Mouse (Mus musculus): Measurements from ENCODE around the gene Sycp2.
A peak's percentile ranks its signal among the peaks of the same experiment; 100 is the strongest.
"Not testable (repeated sequence)": the region's sequence is repeated elsewhere in the genome, so short reads cannot be mapped to it uniquely, and the experiment has no call there.

Gene Sycp2

DNA sequence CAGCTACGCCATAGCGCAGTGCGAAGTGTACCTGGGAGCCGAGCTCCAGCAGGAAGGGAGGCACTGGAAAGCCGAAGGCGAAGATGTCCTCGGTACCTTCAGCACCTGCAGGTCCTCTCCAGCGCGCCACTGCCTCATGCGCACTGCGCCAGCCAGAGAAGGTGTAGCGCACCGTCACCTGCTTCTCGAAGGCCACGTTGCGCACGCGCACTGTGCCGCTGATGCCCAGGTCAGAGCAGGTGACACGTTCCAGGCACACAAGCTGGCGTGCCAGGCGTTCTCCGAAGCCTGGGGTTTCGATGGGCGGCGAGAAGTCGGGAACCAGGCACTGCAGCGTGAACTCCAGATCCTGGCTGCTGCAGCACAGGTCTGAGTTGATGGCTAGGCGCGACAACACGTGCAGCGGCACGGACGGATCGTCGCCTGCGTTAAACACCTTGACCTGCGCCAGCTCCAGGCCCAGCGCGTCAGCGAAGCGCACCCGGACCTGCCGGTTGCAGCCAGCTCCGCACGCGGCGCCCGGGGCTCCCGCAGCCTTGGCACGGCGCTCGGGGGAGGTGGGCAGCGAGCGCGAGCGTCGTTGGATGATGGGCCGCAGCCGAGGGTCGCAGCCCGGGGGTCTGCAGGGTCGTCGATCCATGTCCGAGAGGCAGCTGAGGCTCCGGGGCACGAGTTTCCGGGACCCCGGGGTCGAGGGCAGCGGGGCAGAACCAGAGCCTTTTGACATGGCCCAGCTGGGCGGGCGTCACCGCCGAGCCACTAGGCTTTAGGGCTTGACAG lies 6.2 kb upstream of the Sycp2 start:
- peak; percentile 69 for DNase-seq (ENCODE audit: low spot score in 2 of 2)

DNA sequence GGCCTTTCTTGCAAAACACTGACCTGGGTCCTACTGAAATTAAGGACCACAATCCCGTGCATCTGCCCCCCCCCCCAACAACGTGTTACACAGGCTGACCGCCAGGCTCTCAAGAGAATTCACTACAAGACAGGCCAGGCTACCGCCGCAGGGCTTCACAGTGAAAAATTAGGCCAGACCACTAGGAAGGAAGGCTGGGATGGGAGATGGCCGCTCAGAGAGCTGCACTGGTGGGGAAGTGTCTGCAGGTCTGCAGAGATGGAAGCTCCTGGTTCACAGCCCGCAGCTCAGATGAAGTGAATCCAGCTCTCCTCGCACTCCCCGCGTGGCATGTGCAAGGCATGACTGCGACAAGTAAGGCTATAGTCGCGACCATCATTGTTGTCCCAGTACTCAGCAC lies 5.6 kb upstream of the Sycp2 start:
- DNase-seq (ENCODE audit: low spot score in 2 of 2) = peak; percentile 32 to 53

DNA sequence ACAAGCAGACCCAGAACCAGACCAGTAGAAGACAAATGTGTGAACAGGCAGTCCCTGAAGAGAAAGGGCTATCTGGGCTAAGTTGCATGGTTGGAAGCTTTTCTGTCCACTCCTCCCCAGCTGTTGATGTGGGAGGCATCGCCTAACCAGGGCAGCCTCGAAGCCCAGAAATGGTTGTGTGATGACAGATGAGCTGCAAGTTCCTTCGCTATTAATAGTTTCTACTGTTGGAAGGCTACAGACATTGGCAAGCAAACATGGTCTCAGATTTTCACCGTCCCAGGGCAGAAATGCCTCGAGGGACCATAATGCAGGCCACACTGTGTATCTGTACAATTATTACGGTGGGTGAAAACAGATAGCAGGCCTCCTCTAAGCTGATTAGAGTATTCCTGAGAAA lies 5.1 kb upstream of the Sycp2 start:
- peak; percentile 30 to 63 for DNase-seq (ENCODE audit: low spot score in 2 of 2)

DNA sequence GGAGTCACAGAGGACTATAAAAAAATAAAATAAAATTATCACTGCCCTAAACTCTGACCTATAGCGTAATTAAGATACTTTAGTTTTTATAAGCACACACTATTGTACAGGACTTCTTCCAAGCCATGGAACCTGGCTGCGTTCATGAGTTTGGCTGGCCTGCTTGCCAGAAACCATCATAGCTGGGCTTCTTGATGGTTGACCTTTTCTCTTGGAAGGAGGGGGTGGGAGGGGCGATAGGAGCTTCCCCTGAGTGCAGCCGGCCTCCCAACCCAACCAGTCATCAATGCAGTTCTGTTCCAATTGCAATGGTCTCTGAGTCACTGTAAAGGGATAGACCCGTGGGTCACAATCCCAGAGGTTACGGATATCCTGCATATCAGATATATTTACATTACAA lies 2.8 kb upstream of the Sycp2 start:
- peak in 1 of 2 experiments; percentile 28 for DNase-seq (ENCODE audit: low spot score in 2 of 2)

- no peak for DNase-seq (ENCODE audit: low spot score in 2 of 2)
These were observed 1.5 kb upstream of the Sycp2 start for GRCm38 (mm10) chr2:178409024-178409423.

DNA sequence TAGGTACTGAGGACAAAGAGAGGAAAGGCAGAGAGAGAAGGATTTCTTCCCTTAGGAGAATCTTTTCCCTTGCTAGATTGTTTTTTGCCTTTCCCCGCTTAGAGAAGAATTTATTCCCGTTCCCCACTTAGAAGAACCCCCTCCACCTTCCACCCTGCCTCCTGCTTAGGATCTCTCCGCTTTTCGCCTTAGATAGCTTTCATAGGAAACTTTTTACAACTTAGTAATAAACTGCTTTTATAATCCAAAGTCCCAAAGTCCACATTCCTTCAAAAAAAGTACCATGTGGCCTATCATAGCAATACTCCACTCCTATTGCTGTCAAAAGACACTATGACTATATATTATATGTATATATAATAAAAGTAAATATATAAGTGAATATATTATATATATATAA lies 64.9 kb downstream of the Sycp2 start:
- DNase-seq (ENCODE audit: low spot score in 2 of 2) = no peak

DNA sequence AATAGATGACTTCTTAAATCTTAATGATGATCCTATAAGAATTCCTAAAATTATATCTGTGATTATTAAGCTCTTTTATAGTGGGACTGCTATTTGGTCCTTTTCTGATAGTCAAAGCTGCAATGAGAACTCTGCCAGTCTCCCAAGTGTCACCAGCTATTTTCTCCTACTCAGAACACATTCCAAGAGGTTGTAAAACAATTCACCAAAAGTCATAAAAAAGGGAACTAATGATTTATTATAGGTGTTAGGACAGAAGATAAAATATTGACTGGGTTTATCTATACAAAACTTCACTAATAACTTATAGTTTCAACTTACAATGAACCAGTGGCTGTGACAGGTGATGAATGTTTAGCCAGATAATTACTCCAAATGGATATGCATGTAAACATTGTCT lies 65.4 kb downstream of the Sycp2 start:
- DNase-seq (ENCODE audit: low spot score in 2 of 2) = not testable (repeated sequence)

- peak in 1 of 2 experiments; percentile 31 for DNase-seq (ENCODE audit: low spot score in 2 of 2)
These were observed 68.4 kb downstream of the Sycp2 start for GRCm38 (mm10) chr2:178339044-178339443.

- DNase-seq (ENCODE audit: low spot score in 2 of 2) = no peak
These were observed 69.6 kb downstream of the Sycp2 start for GRCm38 (mm10) chr2:178337878-178338277.

DNA sequence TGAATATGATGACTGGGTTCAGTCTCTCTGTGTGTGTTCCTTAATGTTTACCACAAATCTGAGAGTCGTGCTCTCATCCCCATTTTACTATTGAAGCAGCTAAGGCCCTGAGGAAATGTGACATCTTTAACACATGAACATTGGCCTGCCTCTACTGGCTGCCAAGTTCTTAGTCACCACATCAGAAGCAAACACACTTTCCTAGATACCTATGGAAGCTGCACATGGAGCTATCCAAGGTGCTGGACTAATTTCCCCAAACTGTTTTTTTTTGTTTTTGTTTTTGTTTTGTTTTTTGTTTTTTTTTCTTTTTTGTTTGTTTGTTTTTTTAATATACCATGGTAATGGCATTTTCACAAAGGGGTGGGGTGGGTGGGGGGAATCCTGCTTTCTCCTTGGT lies 77.5 kb downstream of the Sycp2 start:
- DNase-seq (ENCODE audit: low spot score in 2 of 2) = peak in 1 of 2 experiments; percentile 22

DNA sequence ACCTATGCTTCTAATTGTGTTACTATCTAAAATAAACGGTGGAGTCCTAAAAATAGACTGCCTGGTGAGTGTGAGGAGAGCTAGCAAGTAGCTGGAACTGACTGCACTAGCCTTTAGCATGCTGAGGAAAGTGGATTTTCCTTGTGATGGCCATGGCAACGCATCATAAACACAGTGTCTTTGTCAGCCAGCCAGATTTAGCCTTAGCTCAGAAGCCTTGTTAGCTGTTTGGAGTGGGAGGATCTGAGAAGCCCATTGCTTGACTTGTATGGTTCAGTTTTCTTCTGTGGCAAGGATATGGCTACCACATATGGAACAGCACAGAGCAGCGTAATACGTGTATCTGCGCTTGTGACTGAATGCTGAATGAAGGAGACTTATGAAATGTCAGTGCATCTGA lies 77.9 kb downstream of the Sycp2 start:
- DNase-seq (ENCODE audit: low spot score in 2 of 2) = peak; percentile 59 to 83

DNA sequence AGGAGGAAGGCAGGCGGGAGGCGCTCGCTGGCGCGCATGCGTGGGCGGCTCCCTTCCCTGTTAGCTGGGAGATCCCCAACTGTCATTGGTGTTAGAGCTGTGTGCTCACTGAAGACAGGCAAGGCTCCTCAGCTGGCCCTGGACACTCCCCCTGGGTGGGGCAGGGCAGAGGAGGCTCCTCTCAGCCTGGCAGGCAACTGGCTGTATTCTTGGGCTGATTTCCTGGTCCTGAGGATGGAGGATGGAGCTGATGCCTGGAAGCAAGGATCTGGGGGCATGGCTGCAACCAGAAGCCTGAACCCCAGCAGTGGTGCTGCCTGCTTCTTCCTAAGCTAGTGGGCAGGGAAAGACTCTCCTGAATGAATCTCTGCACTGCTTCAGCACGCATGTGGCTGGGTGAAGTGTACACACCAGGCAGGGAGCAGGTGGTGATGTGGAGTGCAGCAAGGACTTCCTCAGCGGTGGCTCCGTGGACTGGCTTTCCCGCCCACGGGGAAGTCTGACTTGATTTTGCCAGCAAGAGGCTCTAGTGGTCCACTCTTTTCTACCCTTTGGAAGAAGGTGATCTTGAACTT lies 79.9 kb downstream of the Sycp2 start:
- peak; percentile 93 to 94 for DNase-seq (ENCODE audit: low spot score in 2 of 2)

GRCm38 (mm10) chr2:178326750-178327465 lies 80.6 kb downstream of the Sycp2 start:
- peak in 1 of 2 experiments; percentile 52 for DNase-seq (ENCODE audit: low spot score in 2 of 2)

GRCm38 (mm10) chr2:178326067-178326466 lies 81.4 kb downstream of the Sycp2 start:
- peak; percentile 20 to 30 for DNase-seq (ENCODE audit: low spot score in 2 of 2)

- DNase-seq (ENCODE audit: low spot score in 2 of 2) = peak; percentile 20 to 21
These were observed 82.7 kb downstream of the Sycp2 start for GRCm38 (mm10) chr2:178324818-178325217.

DNA sequence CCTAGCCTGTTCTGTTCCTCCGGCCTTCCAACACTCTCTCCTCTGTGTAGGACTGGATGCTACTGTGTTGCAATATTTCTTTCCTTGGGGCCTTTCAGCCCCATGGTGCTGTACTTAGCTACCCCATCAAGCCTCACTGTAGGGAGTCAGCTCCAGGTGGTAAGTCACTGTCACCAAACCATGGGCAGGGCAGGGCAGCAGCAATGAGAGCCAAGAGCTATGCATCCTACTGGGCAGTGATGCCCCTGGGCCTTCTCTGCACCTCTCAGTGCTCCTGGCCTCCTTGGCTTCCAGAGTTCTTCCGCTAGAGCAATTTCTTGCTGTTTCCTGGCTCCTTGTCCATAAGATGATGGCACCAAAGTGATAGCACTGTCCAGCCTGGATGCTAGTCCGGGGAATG lies 83.1 kb downstream of the Sycp2 start:
- peak; percentile 16 to 25 for DNase-seq (ENCODE audit: low spot score in 2 of 2)

DNA sequence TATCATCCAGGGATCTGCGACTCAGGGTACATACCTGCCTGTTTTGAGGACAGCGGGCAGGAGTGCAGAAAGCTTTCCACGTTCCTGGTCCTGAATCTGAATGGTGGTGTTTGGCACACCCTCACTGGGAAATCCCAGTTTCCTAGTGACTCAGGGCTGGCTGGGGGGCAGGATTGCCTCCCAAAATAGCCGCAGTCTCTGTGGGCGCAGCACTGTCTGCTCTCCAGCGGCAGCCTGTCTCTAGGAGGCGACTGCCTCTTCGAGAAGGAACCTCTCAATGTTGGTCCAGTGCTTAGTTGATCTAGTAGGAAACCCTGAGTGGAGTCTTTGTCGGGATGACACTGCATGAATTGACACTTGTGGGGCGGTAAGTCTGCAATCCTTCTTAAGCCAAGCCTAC lies 86.2 kb downstream of the Sycp2 start:
- peak in 1 of 2 experiments; percentile 44 for DNase-seq (ENCODE audit: low spot score in 2 of 2)

DNA sequence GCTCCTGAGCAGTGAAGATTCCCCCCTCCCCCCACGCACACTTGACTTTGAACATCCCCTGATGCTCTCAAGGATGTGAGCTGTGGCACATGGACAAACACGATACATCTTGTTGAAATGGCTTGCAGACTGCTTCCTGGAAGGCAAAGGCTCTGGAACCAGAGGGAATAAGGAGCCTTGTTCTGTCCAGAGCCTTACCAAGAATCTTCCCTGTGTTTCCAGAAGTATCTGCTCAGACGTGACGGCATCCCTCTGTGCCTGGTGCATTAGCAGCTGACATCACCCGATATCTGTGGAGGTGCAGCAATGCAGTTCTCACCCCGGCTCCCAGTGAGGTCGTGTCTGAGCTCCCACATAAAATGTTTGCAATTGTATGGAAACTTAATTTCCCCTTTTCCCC lies 87.7 kb downstream of the Sycp2 start:
- DNase-seq (ENCODE audit: low spot score in 2 of 2) = peak in 1 of 2 experiments; percentile 16

GRCm38 (mm10) chr2:178316281-178316680 lies 91.2 kb downstream of the Sycp2 start:
- no peak for DNase-seq (ENCODE audit: low spot score in 2 of 2)

DNA sequence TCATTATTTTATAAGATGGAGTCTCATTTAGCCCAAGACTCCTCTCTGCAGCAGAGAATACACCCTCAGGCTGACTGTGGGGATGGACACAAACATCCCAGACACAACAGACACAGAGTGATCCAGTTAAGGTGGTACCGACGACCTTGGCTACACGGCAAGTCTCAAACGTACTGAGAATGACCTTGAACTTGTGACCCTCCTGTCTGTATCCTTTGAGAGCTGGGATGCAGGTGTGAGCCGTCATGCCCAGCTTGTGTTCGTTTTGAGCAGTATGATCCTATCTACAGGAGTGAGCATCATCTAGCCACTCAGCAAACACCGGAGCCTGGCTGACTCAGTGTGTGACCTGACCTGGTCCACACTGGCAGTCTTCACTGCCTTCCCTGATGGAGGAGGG lies 93.9 kb downstream of the Sycp2 start:
- DNase-seq (ENCODE audit: low spot score in 2 of 2) = no peak

- no peak for DNase-seq (ENCODE audit: low spot score in 2 of 2)
These were observed 102.8 kb downstream of the Sycp2 start for GRCm38 (mm10) chr2:178304669-178305068.

GRCm38 (mm10) chr2:178304188-178304529 lies 103.3 kb downstream of the Sycp2 start:
- no peak for DNase-seq (ENCODE audit: low spot score in 2 of 2)
